Mouse (Mus musculus) liver, embryonic 16.5 days (tissue): Measurements from ENCODE around the gene Oprl1. TPM values are rescaled to one million over a fixed set of nuclear protein-coding genes. Genes with fewer than 3 reads are reported as not detected.

ENCODE experiments used
- ATAC-seq: fragments of 200-750 bp; cut with Nextera tagmentation; 2 replicates; pipeline ENCODE4 v1.8.0; 2017; ENCODE audit warnings: low read depth, mild to moderate bottlenecking, moderate number of reproducible peaks, moderate library complexity
- H3K27ac ChIP-seq: fragments of 300-500 bp; sonication (generic); 2 replicates; pipeline ENCODE4 v1.5.1; 2014; ENCODE audit warnings: mild to moderate bottlenecking, low read length
- H3K27me3 ChIP-seq: fragments of 300-500 bp; sonication (generic); 2 replicates; pipeline ENCODE4 v1.6.1; 2014; ENCODE audit warnings: low read depth, low read length, mixed read lengths; ENCODE audit not compliant: control insufficient read depth, insufficient read depth
- H3K36me3 ChIP-seq: fragments of 300-500 bp; sonication (generic); 2 replicates; pipeline ENCODE4 v1.6.1; 2014; ENCODE audit warnings: mild to moderate bottlenecking; ENCODE audit not compliant: control insufficient read depth, insufficient read depth
- H3K4me1 ChIP-seq: fragments of 300-500 bp; sonication (generic); 2 replicates; pipeline ENCODE4 v1.6.1; 2014; ENCODE audit warnings: low read depth, low read length, mixed read lengths; ENCODE audit not compliant: control insufficient read depth
- H3K4me2 ChIP-seq: fragments of 300-500 bp; sonication (generic); 2 replicates; pipeline ENCODE4 v1.6.1; 2014; ENCODE audit warnings: low read depth, low read length, mixed read lengths
- H3K4me3 ChIP-seq: fragments of 300-500 bp; sonication (generic); 2 replicates; pipeline ENCODE4 v1.5.1; 2014; ENCODE audit warnings: low read depth, mild to moderate bottlenecking, low read length
- H3K9ac ChIP-seq: fragments of 300-500 bp; sonication (generic); 2 replicates; pipeline ENCODE4 v1.6.1; 2014; ENCODE audit warnings: low read depth, low read length
- H3K9me3 ChIP-seq: fragments of 300-500 bp; sonication (generic); replicated peaks from 2 replicates; pipeline ENCODE4 v1.6.1; 2016; ENCODE audit warnings: low read length; ENCODE audit not compliant: control insufficient read depth
- WGBS: fragments of 180-500 bp; shearing (Covaris S2); extraction: QIAGEN DNeasy Blood & Tissue Kit; methylation state at CpG from one replicate; pipeline ENCODE4 v1.1.7; 2014; ENCODE audit not compliant: insufficient replicate concordance; 5-methylcytosine and 5-hydroxymethylcytosine counted together
- polyA plus RNA-seq: library from polyadenylated mRNA; unstranded; fragments of >200 nt; fragmentation: Nextera tagmentation; extraction: Ambion mirVana; gene quantifications from 2 replicates; pipeline ENCODE4 v1.2.1, GENCODE M21; 2015

Oprl1 gene
- polyA plus RNA-seq, 1 experiment from 2014 or later = 0.11 TPM

DNA sequence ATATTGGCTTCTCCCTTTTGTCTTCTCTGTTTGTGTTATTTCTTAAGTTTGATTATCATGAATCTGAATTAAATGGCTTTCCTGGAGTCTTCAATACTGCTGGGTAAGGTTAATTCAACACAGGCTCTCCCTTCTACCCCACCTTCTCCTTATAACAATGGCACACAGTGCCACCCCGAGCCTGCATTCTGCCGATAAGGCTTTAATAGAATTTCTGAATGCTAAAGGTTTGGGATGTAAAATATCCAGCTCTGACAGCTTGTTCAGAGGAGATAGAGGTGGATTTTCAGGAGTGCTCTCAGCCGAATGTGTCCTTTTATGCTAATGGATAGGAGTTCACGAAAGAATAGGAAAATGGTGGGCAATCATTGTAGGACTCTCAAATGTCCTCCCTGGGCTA, 50.4 kb downstream of the Oprl1 start:
- 52% methylated on average over 4 of the region's 4 CpGs for WGBS
- no peak overlapping the region for H3K4me3 ChIP-seq
- no peaks in the 10 kb centered on the region for H3K9me3 ChIP-seq
- H3K27me3 ChIP-seq = peaks cover 5% of the 10 kb centered on the region; the same call in 1 of the 2 replicates
- no peak overlapping the region for H3K9ac ChIP-seq
- no peaks in the 10 kb centered on the region for H3K36me3 ChIP-seq
- H3K4me1 ChIP-seq = no peaks in the 10 kb centered on the region
- no peak overlapping the region for H3K4me2 ChIP-seq
- ATAC-seq = no peak
- H3K27ac ChIP-seq = no peak overlapping the region

- ATAC-seq = no peak
- Histone ChIP-seq H3K27me3 (peaks cover 5% of the 10 kb centered on the region; the same call in 1 of the 2 replicates), H3K4me1 (no peaks in the 10 kb centered on the region), H3K27ac (no peak overlapping the region), H3K36me3 (no peaks in the 10 kb centered on the region), H3K4me2 (no peak overlapping the region), H3K9me3 (no peaks in the 10 kb centered on the region), H3K9ac (no peak overlapping the region), H3K4me3 (no peak overlapping the region)
- 54% methylated on average over 14 of the region's 14 CpGs for WGBS
Measured at GRCm38 (mm10) chr2:181766672-181767557, 52.1 kb downstream of the Oprl1 start.

- H3K9me3 ChIP-seq = no peaks in the 10 kb centered on the region
- H3K27ac ChIP-seq = no peak overlapping the region
- H3K27me3 ChIP-seq = peaks cover 4% of the 10 kb centered on the region; the same call in 1 of the 2 replicates
- H3K4me2 ChIP-seq = no peak overlapping the region
- H3K4me1 ChIP-seq = no peaks in the 10 kb centered on the region
- H3K9ac ChIP-seq = no peak overlapping the region
- no peak for ATAC-seq
- no peaks in the 10 kb centered on the region for H3K36me3 ChIP-seq
- H3K4me3 ChIP-seq = no peak overlapping the region
Measured at GRCm38 (mm10) chr2:181768451-181768850, 53.6 kb downstream of the Oprl1 start.

GRCm38 (mm10) chr2:181769397-181769796, 54.6 kb downstream of the Oprl1 start:
- Histone ChIP-seq H3K36me3 (no peaks in the 10 kb centered on the region), H3K4me1 (no peaks in the 10 kb centered on the region), H3K4me3 (no peak overlapping the region), H3K9ac (no peak overlapping the region), H3K4me2 (no peak overlapping the region), H3K9me3 (no peaks in the 10 kb centered on the region), H3K27ac (no peak overlapping the region), H3K27me3 (no peaks in the 10 kb centered on the region)
- 53% methylated on average over 2 of the region's 2 CpGs for WGBS
- no peak for ATAC-seq

Other genes with a start within 250 kb of the Oprl1 start
- gene Abhd16b, start 221.8 kb upstream of the Oprl1 start, polyA plus RNA-seq = 0.09 TPM in 1 of 2 replicates, not detected in the other
- gene Tpd52l2, start 217.9 kb upstream of the Oprl1 start, polyA plus RNA-seq = 62.7 and 69.3 TPM in 2 replicates
- gene Dnajc5, start 194.5 kb upstream of the Oprl1 start, polyA plus RNA-seq = 26.4 and 27.3 TPM in 2 replicates
- 21.0 and 23.6 TPM in 2 replicates for gene Uckl1, start 130.1 kb upstream of the Oprl1 start, polyA plus RNA-seq
- gene Prpf6, start 123.1 kb upstream of the Oprl1 start, polyA plus RNA-seq = 24.2 and 25.0 TPM in 2 replicates
- 6.2 and 7.6 TPM in 2 replicates for gene Zfp512b, start 122.2 kb upstream of the Oprl1 start, polyA plus RNA-seq
- gene Samd10, start 115.8 kb upstream of the Oprl1 start, polyA plus RNA-seq = 1.7 and 2.3 TPM in 2 replicates
- gene Gm29797, start 58.0 kb upstream of the Oprl1 start, polyA plus RNA-seq = 0.19 TPM in 1 of 2 replicates, not detected in the other
- gene Sox18, start 43.4 kb upstream of the Oprl1 start, polyA plus RNA-seq = 6.9 TPM in 2 replicates
- gene Tcea2, start 34.7 kb upstream of the Oprl1 start, polyA plus RNA-seq = 1.9 TPM in 2 replicates
- 19.0 and 19.7 TPM in 2 replicates for gene Rgs19, start 21.0 kb upstream of the Oprl1 start, polyA plus RNA-seq
- gene Lkaaear1, start 16.6 kb upstream of the Oprl1 start, polyA plus RNA-seq = not detected in 2 replicates
- gene Myt1, start 48.3 kb downstream of the Oprl1 start, polyA plus RNA-seq = not detected in 2 replicates
- 17.4 and 18.6 TPM in 2 replicates for gene Pcmtd2, start 122.8 kb downstream of the Oprl1 start, polyA plus RNA-seq
- 17.8 and 22.1 TPM in 2 replicates for gene Polr3k, start 149.3 kb downstream of the Oprl1 start, polyA plus RNA-seq